Mouse (Mus musculus) large intestine, adult 2 months (tissue): Measurements from ENCODE around the gene Myog. TPM values are rescaled to one million over a fixed set of nuclear protein-coding genes. Genes with fewer than 3 reads are reported as not detected.
A peak's percentile ranks its signal among the peaks of the same experiment; 100 is the strongest.

ENCODE experiments used
- DNase-seq: peaks from one replicate; pipeline ENCODE4 v3.0.0-alpha.2; 2012; ENCODE audit warnings: low read depth, low spot score
- WGBS: fragments of 180-500 bp; shearing (Covaris S2); methylation state at CpG from one replicate; pipeline ENCODE4 v1.1.7; 2018; 5-methylcytosine and 5-hydroxymethylcytosine counted together
- polyA plus RNA-seq: library from polyadenylated mRNA; depleted of rRNA; stranded (reverse); fragments of >200 nt; gene quantifications from 2 replicates; pipeline ENCODE4 v1.2.3, GENCODE M21; 2012

Gene Myog
- polyA plus RNA-seq, 1 experiment = not detected

DNA sequence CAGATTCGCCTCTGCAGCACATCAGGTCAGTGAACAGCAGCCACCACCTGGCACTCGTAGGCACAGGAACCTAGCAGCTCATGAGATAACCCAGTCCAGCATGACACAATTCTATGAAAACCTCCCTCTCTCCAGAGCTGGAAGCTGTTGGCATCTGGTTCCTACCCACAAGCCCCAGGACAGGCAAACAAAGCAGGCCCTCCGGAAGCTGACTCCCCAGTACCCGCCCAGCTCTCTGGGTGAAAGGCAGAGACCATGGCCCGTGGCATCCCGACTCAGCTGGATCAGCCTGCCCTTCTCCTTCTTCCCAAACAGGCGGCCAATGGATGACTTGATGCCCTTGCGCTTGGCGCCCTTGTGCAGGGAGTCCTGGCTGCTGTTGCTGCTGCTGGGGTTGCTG, 26.6 kb downstream of the Myog start:
- 75% methylated on average over 9 of the region's 9 CpGs for WGBS
- DNase-seq = no peak

DNA sequence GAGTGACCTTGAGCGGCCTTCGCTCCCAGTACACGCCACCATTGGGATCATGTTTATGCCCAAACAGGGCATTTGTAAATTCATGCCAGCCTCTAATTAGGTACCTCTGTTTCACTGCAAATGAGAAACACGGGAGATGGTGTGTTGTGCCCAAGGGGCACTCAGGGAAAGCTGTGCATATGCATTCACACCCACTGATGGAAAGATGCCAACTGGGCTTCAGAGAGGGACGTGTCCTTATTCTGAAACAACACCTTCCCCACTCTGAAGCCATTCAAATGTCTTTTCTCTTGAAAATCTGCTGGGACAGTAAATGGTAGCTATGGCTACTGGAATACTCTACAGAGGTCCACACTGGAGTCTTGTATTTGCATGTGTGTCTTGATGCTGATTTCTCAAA, 28.5 kb downstream of the Myog start:
- DNase-seq = no peak
- 80% methylated on average over 5 of the region's 5 CpGs for WGBS

DNA sequence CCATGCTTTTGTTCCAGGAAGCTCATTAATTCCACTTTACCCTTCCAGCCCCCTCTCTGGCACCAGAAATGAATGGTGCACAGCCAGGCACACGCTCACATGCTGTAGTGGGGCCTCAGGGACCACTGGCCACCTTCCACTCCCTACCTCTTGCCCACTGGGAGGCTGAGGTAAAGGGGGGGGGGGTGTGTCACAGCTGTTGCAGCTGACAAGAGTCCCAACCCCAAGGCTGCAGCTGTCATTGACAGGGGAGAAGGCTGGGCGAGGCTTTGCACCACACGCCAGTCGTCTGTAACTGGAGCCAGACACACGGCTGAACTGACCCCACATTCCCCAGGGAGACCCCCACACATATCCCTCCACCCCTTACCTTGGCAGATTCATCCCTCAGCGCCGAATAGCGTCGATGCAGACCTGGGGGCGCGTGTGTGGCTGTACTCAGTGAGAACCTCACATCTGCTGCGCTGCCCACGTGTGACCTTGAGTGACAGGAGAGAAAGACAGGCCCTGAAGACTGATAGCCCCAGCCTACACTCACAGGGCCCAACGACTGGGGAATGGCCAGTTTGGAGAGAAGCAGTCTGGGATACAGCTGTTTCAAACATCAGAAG, 31.0 kb downstream of the Myog start:
- WGBS = 70% methylated on average over 14 of the region's 14 CpGs

DNA sequence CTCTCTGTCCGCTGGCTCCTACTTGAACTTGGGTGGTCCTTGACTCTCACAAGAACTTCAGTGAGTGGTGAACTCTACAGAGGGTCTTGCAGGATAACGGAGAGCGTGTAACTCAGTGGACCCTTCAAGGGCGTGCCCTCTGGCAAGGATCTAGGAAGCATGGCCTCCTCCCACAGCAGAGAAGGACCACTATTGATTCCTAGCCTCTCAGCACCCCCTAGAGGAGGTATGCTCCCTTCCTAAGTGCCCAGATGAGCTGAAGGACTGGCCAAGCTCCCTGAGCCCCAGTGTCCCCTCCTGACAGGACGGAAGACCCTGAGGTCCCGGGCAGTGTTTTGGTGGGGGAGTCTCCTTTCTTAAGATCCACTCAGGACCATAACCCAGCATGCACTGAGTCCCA, 32.8 kb downstream of the Myog start:
- DNase-seq = no peak
- 77% methylated on average over 6 of the region's 6 CpGs for WGBS

More for the DNA sequence above, 31.0 kb downstream of the Myog start:
- no peak for DNase-seq

DNA sequence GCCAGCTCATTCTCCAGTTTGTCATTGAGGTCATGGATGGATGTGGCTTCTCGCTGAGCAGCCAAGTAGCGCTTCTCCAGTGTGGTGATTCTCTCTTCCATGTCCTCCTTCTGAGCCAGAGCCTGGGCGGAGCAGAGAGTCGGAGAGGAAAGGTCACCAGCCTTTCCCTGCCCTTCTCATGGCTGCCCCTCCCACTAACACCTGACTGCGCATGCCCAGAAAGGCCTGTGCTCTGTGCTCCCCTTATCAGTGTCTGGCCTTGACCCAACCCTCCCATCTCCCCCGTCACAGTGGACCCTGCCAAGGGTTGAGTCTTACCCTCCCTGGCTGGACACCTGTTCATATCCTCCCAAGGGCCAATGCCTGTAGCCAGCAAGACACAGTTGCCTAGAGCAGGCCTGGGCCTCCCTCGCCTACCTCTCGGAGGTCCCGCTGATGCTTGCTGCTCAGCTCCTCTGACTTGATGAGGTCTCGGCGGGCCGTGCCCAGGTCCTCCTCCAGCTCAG, 37.1 kb downstream of the Myog start:
- WGBS = 88% methylated on average over 12 of the region's 12 CpGs
- DNase-seq = no peak

DNA sequence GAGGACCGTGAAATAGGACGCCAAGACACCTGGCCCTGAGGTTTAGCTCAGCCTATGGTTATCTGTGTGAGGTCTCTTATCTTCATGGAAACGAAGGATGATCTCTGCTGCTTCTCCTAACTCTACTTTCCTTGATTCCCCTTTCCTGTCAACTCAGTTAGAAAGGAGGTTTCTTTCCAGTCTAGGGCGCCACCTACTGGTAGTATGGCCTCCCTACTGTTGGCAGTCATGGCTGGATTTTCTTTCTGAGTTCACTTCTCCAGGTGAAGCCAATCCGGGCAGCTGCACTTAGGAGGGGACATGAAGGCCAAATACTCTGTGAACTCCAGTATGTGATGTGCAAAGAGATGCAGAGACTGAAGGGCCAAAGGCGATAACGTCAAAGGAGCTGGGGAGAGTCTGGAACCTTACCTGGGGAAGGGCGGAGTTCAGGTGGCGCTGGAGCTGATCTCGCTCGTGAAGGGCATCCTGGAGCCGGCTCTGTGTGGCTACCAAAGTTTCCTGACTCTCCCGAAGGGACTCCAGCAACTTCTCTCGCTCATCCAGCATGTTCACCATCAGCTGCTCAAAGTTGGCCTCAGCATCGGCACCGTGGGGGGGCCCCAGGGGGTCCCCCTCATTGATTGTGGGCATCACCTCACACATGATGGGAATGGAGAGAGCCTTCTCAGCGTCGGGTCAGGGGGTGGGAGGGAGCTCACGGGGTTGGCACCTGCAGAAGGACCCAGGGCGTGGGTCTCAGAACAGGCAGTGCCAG, 42.3 kb downstream of the Myog start:
- DNase-seq = peak; percentile 64
- 40% methylated on average over 20 of the region's 20 CpGs for WGBS

DNA sequence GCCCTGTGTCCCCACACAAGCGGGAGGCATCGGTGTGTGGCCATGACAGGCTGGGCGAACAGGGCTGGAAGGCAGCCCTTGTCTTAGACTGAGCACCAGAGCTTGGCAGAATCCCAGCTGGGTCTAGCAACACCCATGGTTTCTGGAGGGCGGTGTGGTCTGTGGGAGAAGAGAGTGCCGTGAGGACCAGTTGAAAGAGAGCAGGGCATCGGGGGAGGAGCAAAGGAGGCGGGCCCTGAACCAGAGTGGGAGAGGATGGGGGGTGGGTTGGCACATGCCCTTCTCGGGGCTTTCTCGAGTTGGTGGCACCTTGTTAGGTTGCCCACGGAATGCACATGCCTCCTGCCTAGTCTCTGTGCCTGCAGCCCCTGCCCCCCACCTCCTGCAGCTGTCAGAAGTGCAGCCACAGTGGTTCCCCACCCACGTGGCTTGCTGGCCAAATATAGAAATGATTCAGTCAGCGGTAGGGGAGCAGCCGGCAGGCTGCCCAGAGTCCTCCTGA, 43.0 kb downstream of the Myog start, which contains the start of gene Ppfia4:
Gene Ppfia4, minus strand, starts transcription at position 159 of the 502 bp plus-strand sequence.
- WGBS = 38% methylated on average over 13 of the region's 13 CpGs
- DNase-seq = no peak

DNA sequence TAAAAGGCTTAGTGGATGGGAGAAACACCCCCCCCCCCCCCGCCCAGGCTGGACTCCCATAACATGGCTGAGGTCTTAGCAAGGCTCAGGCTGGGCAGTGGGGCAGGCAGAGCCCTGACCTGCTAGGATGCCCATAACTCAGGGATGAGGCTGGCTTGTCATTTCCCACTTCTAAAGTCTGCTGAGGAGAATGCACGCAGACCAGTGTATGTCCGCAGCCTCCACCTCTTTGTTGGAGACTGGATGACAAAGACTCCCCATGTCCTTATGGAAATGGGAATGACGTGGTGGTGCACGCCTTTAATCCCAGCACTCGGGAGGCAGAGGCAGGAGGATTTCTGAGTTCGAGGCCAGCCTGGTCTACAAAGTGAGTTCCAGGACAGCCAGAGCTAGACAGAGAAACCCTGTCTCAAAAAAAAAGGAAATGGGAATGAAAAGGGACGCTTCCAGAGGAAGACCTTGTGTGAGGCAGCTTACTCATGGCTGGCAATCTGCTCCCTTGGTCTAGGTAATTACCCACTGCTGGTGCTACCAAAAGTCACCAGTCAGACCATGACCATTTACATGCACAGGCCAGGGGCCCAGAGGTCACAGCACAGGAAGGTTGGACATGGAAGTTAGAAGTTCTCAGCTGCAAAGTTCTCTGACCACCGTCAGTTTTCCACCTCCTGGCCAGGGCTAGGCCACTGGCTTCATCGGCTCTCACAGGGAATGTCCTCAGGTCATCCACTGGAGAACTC, 43.8 kb downstream of the Myog start:
- 87% methylated on average over 10 of the region's 10 CpGs for WGBS

DNA sequence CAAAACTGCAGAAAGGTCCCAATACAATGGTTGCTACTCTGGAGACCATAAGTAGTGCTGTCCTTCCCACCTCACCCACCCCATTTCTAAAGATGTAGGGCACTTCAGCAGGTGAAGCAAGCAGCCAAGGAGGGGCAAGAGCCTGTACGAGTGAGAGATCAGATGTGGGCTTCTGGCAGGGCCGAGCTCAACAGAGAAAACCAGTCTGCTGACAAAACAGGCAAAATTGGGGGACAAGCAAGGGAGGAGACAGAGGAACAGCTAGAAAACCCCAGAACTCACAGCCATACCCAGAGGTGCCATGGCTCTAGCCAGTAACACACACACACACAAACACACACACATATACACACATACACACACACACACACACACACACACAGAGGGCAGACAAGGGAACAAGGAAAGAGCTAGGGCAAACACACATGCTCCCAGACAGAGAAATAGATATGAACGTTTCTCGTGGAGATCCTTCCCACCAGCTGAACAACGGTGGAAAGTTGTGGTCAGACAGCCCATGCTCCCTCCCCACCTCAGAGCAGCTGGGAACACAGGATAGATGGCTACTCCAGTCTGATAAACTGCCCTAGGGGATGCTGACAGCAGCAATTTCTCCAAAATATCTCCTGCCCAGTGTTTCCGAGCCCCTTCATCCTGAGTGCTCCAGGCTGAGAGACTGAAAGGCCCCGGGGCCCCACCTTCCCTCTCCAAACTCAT, 44.5 kb downstream of the Myog start:
- DNase-seq = no peak
- 68% methylated on average over 7 of the region's 7 CpGs for WGBS

More for the DNA sequence above, 43.8 kb downstream of the Myog start:
- DNase-seq = no peak

DNA sequence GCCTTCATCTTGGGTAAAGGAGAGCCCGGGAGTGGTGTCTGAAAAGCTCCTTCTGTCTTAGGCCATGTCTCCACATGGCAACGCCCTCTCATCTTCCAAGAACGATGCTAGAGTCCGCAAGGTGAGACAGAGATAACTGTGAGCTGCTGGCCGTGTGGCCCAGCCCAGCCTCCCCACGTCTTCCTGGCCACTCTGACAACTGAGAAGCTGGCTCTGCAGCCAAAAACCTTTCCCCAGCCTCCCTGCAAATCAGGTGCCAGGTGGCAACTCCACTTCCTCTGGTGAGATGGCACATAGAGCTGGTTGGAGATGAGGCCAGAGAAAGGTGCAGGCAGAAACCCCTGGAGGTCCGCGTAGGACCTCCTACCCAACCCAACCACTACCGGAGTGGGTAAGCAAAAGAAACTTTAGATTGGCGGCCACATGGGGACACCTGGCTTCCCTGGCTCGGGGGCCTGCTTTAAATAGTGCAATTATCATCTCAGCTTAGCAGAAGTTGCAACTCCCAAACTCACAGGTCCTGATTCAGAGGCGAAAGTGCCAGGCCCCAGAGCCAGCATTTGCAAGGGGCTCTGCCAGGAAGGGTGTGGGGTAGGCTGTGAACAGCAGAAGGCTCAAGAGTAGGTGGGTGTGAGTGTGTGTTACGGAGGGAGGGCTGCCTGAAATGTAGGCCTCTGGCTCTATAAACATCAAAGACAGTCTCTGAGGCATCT, 45.6 kb downstream of the Myog start:
- DNase-seq = no peak
- 76% methylated on average over 13 of the region's 13 CpGs for WGBS

DNA sequence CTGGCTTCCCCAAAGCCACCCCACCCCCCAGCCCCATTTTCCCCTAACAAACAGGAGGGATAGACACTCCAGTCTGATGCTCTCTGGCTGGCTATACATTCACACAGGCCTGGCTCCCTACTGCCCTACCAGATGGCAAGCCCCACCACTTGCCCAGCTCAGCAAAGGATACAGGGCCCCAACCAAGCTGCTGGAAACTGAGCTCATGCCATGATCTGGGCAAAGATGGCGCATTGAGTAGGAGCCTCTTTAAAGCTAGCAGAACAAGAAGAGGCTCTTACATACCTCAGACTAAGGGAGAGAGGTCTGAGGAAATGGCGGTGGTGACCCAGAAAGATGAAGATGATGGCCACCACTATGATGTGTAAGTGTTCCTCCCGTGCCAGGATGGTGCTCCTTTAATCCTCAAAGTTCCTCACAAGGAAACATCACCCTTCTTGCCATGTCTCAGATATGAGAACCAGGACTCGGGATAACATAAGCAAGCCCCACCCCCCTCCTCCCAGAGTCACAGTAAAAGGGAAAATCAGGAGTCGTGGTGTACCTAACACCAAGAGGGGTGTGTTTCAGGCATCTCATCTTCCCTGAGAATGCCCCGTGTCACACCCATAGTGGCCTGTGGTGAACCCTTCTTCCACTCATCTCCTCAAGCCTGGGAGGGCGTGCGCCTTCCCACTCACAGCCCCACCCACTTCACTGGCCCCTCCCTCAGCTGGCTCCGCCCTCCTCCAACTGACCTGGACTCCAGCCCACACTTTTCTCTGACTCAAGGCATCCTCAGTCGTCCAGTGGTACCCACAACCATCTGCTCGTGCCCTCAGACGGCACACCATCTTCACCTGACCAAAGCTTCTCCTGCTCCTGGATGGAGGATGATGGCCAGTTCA, 46.4 kb downstream of the Myog start:
- 67% methylated on average over 12 of the region's 12 CpGs for WGBS
- no peak for DNase-seq

DNA sequence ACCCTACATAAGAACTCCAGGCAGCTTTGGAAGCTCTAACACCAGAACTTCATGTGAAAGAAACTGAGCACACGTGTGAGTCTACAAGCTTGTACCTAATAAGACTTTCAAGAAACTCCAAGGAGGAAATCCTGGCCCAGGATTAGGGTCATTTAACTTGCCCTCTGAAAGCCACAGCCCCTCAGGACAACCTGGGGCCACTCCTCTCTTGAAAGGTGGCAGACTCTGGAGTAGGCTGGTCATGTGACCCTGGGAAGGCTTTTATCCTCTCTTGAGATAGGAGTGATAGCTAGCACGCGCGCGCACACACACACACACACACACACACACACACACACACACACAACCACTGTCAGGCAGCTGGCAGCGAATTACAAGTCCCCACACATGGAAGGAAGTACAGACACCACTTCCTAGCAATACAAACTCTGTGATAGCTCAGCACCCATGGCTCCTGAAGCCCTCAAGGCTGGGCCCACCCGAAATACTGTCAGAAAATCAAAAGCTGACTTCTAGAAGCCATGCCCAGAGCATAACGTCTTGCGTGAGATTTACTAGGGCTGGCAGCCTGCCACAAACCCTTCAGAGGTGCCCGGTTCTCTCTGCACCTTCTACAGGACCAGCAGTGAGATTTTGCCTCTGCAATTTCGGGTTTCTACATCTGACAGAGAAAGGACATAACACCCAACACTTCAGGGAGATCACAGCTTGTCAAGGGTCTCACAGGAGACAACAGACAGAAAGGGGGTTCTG, 47.3 kb downstream of the Myog start:
- 38% methylated on average over 11 of the region's 11 CpGs for WGBS
- no peak for DNase-seq

DNA sequence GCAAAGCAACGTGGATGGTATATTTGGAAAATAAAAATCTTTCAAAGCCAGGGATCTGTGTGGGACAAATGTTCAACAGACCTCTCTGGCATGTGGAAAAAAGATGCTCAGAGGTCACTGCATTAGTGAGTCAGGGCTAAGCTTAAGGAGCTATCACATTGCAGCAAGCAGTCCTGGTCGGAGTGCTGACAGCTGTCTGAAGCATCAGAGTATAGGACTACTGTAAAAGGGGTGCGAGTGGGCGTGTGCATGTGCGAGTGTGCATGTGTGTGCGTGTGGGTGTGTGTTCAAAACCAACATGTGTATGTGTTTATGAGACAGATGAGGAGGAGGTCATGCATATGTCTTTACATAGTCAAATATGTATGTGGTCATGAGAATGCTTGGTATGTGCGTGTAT, 49.4 kb downstream of the Myog start:
- 90% methylated on average over 7 of the region's 7 CpGs for WGBS
- no peak for DNase-seq

DNA sequence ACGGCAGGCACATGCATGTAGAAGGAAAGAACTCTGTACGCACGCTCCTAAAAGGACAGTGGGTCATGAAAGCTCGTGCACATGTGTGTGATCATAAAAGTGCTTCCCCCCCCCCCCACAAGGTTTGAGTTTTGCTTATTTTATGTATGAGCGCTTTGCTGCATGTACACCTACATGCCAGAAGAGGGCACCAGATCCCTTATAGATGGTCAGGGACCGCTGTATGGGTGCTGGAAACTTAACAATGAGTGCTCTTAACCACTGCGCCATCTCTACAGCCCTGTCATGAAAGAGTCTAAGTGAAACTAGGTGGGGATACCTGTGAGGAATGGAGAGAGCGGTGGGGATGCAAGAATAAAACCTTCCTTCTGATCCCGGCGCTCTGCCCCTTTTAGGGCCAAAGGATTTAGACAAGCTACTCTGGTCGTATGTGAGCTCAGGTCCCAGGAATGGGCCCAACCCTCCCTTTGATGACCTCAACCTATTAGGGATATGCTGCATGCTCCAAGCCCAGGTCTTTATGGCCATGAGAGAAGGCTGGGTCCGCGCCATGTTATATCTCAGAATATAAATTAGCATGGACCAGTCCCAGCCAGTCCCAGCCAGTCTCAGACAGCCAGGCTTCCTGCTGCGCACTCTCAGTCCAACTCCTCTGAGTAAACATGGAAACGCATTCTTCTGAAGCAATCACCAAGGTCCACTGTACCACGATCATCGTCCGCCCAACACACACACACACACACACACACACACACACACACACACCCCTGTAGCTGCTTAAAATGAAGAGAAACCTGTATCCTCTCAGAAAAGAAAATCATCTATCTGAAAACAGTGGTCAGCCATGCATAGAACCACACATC, 50.2 kb downstream of the Myog start:
- no peak for DNase-seq
- 88% methylated on average over 18 of the region's 18 CpGs for WGBS

DNA sequence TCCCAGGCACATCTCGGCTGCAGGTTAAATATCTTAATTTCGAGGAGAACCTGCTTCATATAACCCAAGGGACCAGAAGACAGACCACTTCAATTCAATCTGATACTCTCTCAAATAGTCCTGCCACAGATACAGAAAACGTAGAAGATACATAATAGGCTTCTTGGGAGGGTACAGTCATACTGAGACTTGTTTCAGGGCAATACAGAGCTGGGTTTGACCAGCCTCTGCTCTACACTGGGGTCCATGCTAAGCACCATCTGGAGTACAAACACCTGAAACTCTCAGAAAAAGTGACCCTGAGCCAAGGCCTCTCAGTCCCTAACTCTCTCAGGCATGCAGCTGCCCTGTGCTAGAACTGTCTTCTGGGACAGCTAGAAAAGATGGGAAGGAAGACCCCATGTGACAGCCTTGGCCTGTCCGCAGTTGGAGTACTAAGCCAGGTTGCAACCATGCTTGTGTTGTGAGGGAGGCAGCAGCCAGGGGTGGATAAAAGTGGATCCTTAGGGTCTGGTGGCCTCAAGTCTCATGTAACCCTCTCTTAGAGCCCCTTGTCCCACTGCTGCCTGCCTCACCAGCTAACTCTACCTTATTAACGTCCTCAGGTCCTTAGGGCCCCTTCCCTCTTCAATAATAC, 52.0 kb downstream of the Myog start:
- WGBS = 80% methylated on average over 5 of the region's 5 CpGs
- DNase-seq = no peak
